Mouse (Mus musculus): ENCODE results near the gene Olfr1029. TPM values are rescaled to one million over a fixed set of nuclear protein-coding genes. Genes with fewer than 3 reads are reported as not detected.
"Not testable (repeated sequence)": the region's sequence is repeated elsewhere in the genome, so short reads cannot be mapped to it uniquely, and the experiment has no call there.

The Olfr1029 gene
- not detected in 2 replicates for polyA plus RNA-seq (2011; ENCODE audit: insufficient read depth, insufficient read length, low replicate concordance, missing spikeins)

DNA sequence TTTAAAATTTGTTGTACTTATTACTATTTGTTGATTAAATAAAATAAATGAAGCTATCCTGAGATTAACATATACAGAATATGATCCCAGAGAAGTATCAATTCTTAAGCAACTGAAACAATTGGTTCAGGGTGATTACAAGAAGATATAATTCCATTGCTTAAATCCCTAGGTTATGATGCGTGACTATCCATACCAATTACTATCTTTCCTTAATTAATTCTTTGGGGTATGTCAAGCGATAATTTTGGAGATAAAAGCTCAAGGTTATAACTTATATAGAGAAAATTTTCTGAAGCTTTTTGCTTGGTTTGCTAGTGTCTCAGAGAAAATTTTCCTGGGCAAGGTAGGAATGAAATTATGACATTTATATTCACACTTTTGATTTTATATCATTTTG is at the start of gene Olfr1029:
Gene Olfr1029 (plus strand): TSS at position 301 of the 400 bp plus-strand sequence.
- no peak within 1 kb of the TSS for H3K4me3 ChIP-seq (replicated peaks; ENCODE audit: control insufficient read depth, low read depth, low read length)
- TF ChIP-seq POLR2A (IDR thresholded peaks at IDR 0.05; ENCODE audit: borderline replicate concordance, control insufficient read depth, low read depth, low read length) (no peak), CTCF (IDR thresholded peaks at IDR 0.05; ENCODE audit: control insufficient read depth, insufficient read depth, low read length) (no peak)
- whole genome bisulfite sequencing = 77% methylated on average over 2 of the region's 2 CpGs

DNA sequence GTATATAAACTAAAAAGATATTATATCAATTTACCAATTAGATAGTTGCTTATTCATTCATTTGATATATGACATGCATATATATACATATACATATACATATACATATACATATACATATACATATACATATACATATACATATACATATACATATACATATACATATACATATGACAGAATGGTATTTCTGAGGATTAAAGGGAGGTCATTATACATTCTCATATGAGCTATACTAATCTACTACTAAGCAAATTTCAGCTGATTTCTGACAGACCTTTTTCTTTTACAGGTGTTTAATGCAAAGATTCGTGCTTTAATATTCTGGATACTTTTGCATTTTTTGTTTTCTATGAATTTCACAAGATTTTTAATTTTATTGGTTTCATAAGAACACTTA is 23.6 kb upstream of the Olfr1029 start, which contains the start of gene Olfr1028:
Gene Olfr1028 (plus strand): TSS at position 301 of the 400 bp plus-strand sequence.
- H3K27ac ChIP-seq (ENCODE audit: control insufficient read depth, insufficient read depth, low read depth, low read length, poor library complexity) = no peak within 1 kb of the TSS
- 58% methylated on average over 1 of the region's 1 CpGs for WGBS
- no peak for TF ChIP-seq POLR2A (IDR thresholded peaks at IDR 0.05; ENCODE audit: borderline replicate concordance, control insufficient read depth, low read depth, low read length)
- no peak for TF ChIP-seq CTCF (IDR thresholded peaks at IDR 0.05; ENCODE audit: control insufficient read depth, insufficient read depth, low read length)
- H3K4me3 ChIP-seq (replicated peaks; ENCODE audit: control insufficient read depth, low read depth, low read length) = no peak within 1 kb of the TSS
- no peaks in the 10 kb centered on the region for H3K4me1 ChIP-seq (ENCODE audit: control insufficient read depth, insufficient read depth, low read length)

More for the DNA sequence above, at the start of gene Olfr1029:
- Histone ChIP-seq H3K4me1 (ENCODE audit: control insufficient read depth, insufficient read depth, low read length) (no peaks in the 10 kb centered on the region), H3K27ac (ENCODE audit: control insufficient read depth, insufficient read depth, low read depth, low read length, poor library complexity) (no peak within 1 kb of the TSS)

DNA sequence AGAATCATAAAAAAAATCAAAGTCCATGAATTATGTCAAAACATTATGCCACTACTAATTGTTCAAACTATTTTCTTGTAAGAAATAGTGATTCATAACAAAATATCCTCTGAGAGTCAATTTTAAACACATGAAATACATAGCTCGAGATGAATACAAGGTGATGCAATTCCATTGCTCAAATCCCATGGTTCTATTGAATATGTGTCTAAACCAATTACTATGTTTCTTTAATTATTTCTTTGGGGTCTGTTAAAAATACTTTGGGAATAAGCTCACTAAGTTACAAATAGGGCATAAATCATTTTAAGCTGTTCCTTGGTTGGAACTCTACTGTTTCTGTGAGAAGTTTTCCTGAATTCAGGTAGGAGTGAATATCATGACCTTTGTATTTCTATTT is 5.3 kb downstream of the Olfr1029 start, which contains the start of gene Olfr1030:
Gene Olfr1030 (plus strand): TSS at position 301 of the 400 bp plus-strand sequence.
- TF ChIP-seq POLR2A (IDR thresholded peaks at IDR 0.05; ENCODE audit: borderline replicate concordance, control insufficient read depth, low read depth, low read length) = no peak
- TF ChIP-seq CTCF (IDR thresholded peaks at IDR 0.05; ENCODE audit: control insufficient read depth, insufficient read depth, low read length) = no peak
- Histone ChIP-seq H3K4me1 (ENCODE audit: control insufficient read depth, insufficient read depth, low read length) (no peaks in the 10 kb centered on the region), H3K27ac (ENCODE audit: control insufficient read depth, insufficient read depth, low read depth, low read length, poor library complexity) (no peak within 1 kb of the TSS), H3K4me3 (replicated peaks; ENCODE audit: control insufficient read depth, low read depth, low read length) (no peak within 1 kb of the TSS)
- WGBS = 60% methylated on average over 1 of the region's 1 CpGs

DNA sequence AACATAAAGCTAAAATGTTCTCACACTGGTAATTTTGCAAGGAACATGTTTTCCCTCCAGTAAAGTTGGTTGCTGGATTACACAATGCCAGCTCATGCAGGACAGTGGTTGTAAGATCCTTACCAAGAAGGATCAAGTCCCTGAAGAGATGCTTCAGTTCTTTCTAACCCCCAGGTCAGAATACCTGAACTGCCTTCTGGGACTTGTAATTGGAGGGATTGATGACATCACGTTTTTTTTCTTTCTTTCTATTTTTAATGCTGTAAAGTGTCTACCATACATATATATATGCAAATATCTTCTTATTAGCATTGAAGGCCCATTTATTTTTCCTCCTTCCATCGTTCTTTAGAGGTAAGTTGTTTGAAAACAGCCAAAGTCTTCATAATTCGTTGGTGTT is 16.3 kb downstream of the Olfr1029 start, which contains the start of gene Olfr1031:
Gene Olfr1031 (plus strand): TSS at position 301 of the 400 bp plus-strand sequence.
- 45% methylated on average over 3 of the region's 3 CpGs for WGBS
- TF ChIP-seq POLR2A (IDR thresholded peaks at IDR 0.05; ENCODE audit: borderline replicate concordance, control insufficient read depth, low read depth, low read length) (no peak), CTCF (IDR thresholded peaks at IDR 0.05; ENCODE audit: control insufficient read depth, insufficient read depth, low read length) (no peak)
- Histone ChIP-seq H3K4me1 (ENCODE audit: control insufficient read depth, insufficient read depth, low read length) (no peaks in the 10 kb centered on the region), H3K27ac (ENCODE audit: control insufficient read depth, insufficient read depth, low read depth, low read length, poor library complexity) (no peak within 1 kb of the TSS), H3K4me3 (replicated peaks; ENCODE audit: control insufficient read depth, low read depth, low read length) (no peak within 1 kb of the TSS)

DNA sequence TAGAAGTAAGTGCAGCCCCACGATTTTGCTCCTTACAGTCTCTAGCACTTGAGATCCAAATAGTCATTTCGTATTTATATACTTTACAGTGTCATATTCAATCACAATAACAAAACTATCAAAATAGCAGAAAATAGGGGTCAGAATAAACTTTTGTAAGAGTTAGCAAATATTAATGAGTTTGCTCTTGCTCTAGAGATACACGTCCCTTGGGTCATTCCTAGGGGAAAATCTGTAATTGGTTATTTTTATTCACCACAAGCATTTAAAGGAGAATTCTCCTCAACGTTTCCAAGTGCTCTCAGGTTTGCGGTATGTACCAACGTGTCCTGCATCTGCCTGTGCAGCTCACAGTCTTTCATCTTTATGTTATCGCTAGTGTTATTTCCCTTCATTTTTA is 31.5 kb downstream of the Olfr1029 start, which contains the start of gene Olfr1032:
Gene Olfr1032 (plus strand): TSS at position 301 of the 400 bp plus-strand sequence.
- 78% methylated on average over 7 of the region's 7 CpGs for WGBS
- Histone ChIP-seq H3K27ac (ENCODE audit: control insufficient read depth, insufficient read depth, low read depth, low read length, poor library complexity) (no peak within 1 kb of the TSS), H3K4me3 (replicated peaks; ENCODE audit: control insufficient read depth, low read depth, low read length) (no peak within 1 kb of the TSS), H3K4me1 (ENCODE audit: control insufficient read depth, insufficient read depth, low read length) (no peaks in the 10 kb centered on the region)
- TF ChIP-seq POLR2A (IDR thresholded peaks at IDR 0.05; ENCODE audit: borderline replicate concordance, control insufficient read depth, low read depth, low read length) = no peak
- no peak for TF ChIP-seq CTCF (IDR thresholded peaks at IDR 0.05; ENCODE audit: control insufficient read depth, insufficient read depth, low read length)

DNA sequence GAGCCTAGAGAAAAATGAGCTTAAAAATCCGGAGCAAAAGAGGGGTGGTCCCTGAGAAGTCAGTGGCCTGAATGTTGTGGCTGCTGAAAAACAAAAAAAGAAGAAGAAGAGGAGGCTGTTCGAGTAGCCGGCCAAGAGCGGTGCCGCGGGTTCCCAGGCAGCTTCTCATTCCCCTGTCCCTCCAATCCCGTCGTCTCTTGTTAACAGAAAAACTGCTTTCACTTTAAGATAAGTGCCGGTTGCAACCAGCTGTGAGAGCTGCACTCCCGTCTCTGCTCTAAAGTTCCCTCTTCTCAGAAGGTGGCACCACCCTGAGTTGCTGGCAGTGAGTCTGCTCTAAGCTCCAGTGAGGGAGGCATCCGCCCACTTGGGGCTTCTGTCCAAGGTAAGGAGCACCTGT is 46.7 kb downstream of the Olfr1029 start, which contains the start of gene Olfr1033:
Gene Olfr1033 (plus strand): TSS at position 228 of the 400 bp plus-strand sequence.
- not testable (repeated sequence) for H3K4me3 ChIP-seq (replicated peaks; ENCODE audit: control insufficient read depth, low read depth, low read length); H3K27ac ChIP-seq (ENCODE audit: control insufficient read depth, insufficient read depth, low read depth, low read length, poor library complexity); H3K4me1 ChIP-seq (ENCODE audit: control insufficient read depth, insufficient read depth, low read length)
- 2% methylated on average over 11 of the region's 11 CpGs for WGBS

DNA sequence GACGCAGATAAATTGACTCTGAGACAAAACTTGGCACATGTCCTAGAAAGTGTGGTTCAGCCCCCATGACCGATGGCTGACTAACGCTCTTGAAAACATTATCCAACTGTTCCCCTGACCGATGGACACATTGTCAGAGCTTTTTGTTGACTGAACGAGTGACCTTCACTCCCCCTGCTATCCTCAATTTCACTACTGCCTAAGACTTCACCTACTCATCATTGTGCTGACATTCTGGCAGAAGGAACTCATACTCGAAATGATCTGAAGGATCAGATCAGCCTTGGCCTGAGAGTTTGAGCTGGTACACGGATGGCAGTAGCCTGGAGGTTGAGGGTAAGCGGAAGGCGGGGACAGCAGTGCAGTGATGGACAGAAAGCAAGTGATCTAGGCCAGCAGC is 47.8 kb downstream of the Olfr1029 start:
- not testable (repeated sequence) for H3K4me3 ChIP-seq (replicated peaks; ENCODE audit: control insufficient read depth, low read depth, low read length); H3K27ac ChIP-seq (ENCODE audit: control insufficient read depth, insufficient read depth, low read depth, low read length, poor library complexity); H3K4me1 ChIP-seq (ENCODE audit: control insufficient read depth, insufficient read depth, low read length)
- WGBS = 40% methylated on average over 6 of the region's 9 CpGs

Other genes with a start within 250 kb of the Olfr1029 start
- gene Olfr1012, start 211.1 kb upstream of the Olfr1029 start, polyA plus RNA-seq (2011; ENCODE audit: insufficient read depth, insufficient read length, low replicate concordance, missing spikeins) = not detected in 2 replicates
- not detected in 2 replicates for gene Olfr1013, start 206.8 kb upstream of the Olfr1029 start, polyA plus RNA-seq (2011; ENCODE audit: insufficient read depth, insufficient read length, low replicate concordance, missing spikeins)
- 0.52 TPM in 1 of 2 replicates, not detected in the other for gene Olfr1014, start 201.2 kb upstream of the Olfr1029 start, polyA plus RNA-seq (2011; ENCODE audit: insufficient read depth, insufficient read length, low replicate concordance, missing spikeins)
- gene Olfr1015, start 191.9 kb upstream of the Olfr1029 start, polyA plus RNA-seq (2011; ENCODE audit: insufficient read depth, insufficient read length, low replicate concordance, missing spikeins) = not detected in 2 replicates
- not detected in 2 replicates for gene Olfr1016, start 171.4 kb upstream of the Olfr1029 start, polyA plus RNA-seq (2011; ENCODE audit: insufficient read depth, insufficient read length, low replicate concordance, missing spikeins)
- gene Olfr1018, start 155.4 kb upstream of the Olfr1029 start, polyA plus RNA-seq (2011; ENCODE audit: insufficient read depth, insufficient read length, low replicate concordance, missing spikeins) = not detected in 2 replicates
- gene Olfr1019, start 128.4 kb upstream of the Olfr1029 start, polyA plus RNA-seq (2011; ENCODE audit: insufficient read depth, insufficient read length, low replicate concordance, missing spikeins) = not detected in 2 replicates
- not detected in 2 replicates for gene Olfr1020, start 126.9 kb upstream of the Olfr1029 start, polyA plus RNA-seq (2011; ENCODE audit: insufficient read depth, insufficient read length, low replicate concordance, missing spikeins)
- not detected in 2 replicates for gene Olfr1022, start 105.3 kb upstream of the Olfr1029 start, polyA plus RNA-seq (2011; ENCODE audit: insufficient read depth, insufficient read length, low replicate concordance, missing spikeins)
- not detected in 2 replicates for gene Olfr1023, start 88.3 kb upstream of the Olfr1029 start, polyA plus RNA-seq (2011; ENCODE audit: insufficient read depth, insufficient read length, low replicate concordance, missing spikeins)
- gene Olfr1024, start 68.8 kb upstream of the Olfr1029 start, polyA plus RNA-seq (2011; ENCODE audit: insufficient read depth, insufficient read length, low replicate concordance, missing spikeins) = not detected in 2 replicates
- gene Olfr1025-ps1, start 58.7 kb upstream of the Olfr1029 start, polyA plus RNA-seq (2011; ENCODE audit: insufficient read depth, insufficient read length, low replicate concordance, missing spikeins) = not detected in 2 replicates
- gene Olfr1026, start 52.3 kb upstream of the Olfr1029 start, polyA plus RNA-seq (2011; ENCODE audit: insufficient read depth, insufficient read length, low replicate concordance, missing spikeins) = not detected in 2 replicates
- gene Olfr1028, start 23.5 kb upstream of the Olfr1029 start, polyA plus RNA-seq (2011; ENCODE audit: insufficient read depth, insufficient read length, low replicate concordance, missing spikeins) = not detected in 2 replicates
- gene Olfr1030, start 5.4 kb downstream of the Olfr1029 start, polyA plus RNA-seq (2011; ENCODE audit: insufficient read depth, insufficient read length, low replicate concordance, missing spikeins) = 0.65 TPM in 1 of 2 replicates, not detected in the other
- not detected in 2 replicates for gene Olfr1031, start 16.4 kb downstream of the Olfr1029 start, polyA plus RNA-seq (2011; ENCODE audit: insufficient read depth, insufficient read length, low replicate concordance, missing spikeins)
- gene Olfr1032, start 31.6 kb downstream of the Olfr1029 start, polyA plus RNA-seq (2011; ENCODE audit: insufficient read depth, insufficient read length, low replicate concordance, missing spikeins) = not detected in 2 replicates
- gene Olfr1033, start 46.7 kb downstream of the Olfr1029 start, polyA plus RNA-seq (2011; ENCODE audit: insufficient read depth, insufficient read length, low replicate concordance, missing spikeins) = not detected in 2 replicates
- not detected in 2 replicates for gene Olfr1034, start 72.0 kb downstream of the Olfr1029 start, polyA plus RNA-seq (2011; ENCODE audit: insufficient read depth, insufficient read length, low replicate concordance, missing spikeins)
- gene Olfr1036, start 100.1 kb downstream of the Olfr1029 start, polyA plus RNA-seq (2011; ENCODE audit: insufficient read depth, insufficient read length, low replicate concordance, missing spikeins) = not detected in 2 replicates
- not detected in 2 replicates for gene Olfr1037, start 113.5 kb downstream of the Olfr1029 start, polyA plus RNA-seq (2011; ENCODE audit: insufficient read depth, insufficient read length, low replicate concordance, missing spikeins)
- not detected in 2 replicates for gene Olfr1039, start 162.0 kb downstream of the Olfr1029 start, polyA plus RNA-seq (2011; ENCODE audit: insufficient read depth, insufficient read length, low replicate concordance, missing spikeins)
- gene Olfr1040, start 172.8 kb downstream of the Olfr1029 start, polyA plus RNA-seq (2011; ENCODE audit: insufficient read depth, insufficient read length, low replicate concordance, missing spikeins) = not detected in 2 replicates
- not detected in 2 replicates for gene Olfr1042, start 187.9 kb downstream of the Olfr1029 start, polyA plus RNA-seq (2011; ENCODE audit: insufficient read depth, insufficient read length, low replicate concordance, missing spikeins)
- not detected in 2 replicates for gene Olfr1043, start 193.6 kb downstream of the Olfr1029 start, polyA plus RNA-seq (2011; ENCODE audit: insufficient read depth, insufficient read length, low replicate concordance, missing spikeins)
- gene Olfr1044, start 203.9 kb downstream of the Olfr1029 start, polyA plus RNA-seq (2011; ENCODE audit: insufficient read depth, insufficient read length, low replicate concordance, missing spikeins) = not detected in 2 replicates
- gene Olfr52, start 211.8 kb downstream of the Olfr1029 start, polyA plus RNA-seq (2011; ENCODE audit: insufficient read depth, insufficient read length, low replicate concordance, missing spikeins) = not detected in 2 replicates
- gene Olfr1045, start 229.1 kb downstream of the Olfr1029 start, polyA plus RNA-seq (2011; ENCODE audit: insufficient read depth, insufficient read length, low replicate concordance, missing spikeins) = not detected in 2 replicates
- gene Olfr1046, start 245.4 kb downstream of the Olfr1029 start, polyA plus RNA-seq (2011; ENCODE audit: insufficient read depth, insufficient read length, low replicate concordance, missing spikeins) = not detected in 2 replicates

All from bone marrow, adult 2 months (tissue).